Mouse (Mus musculus) embryonic facial prominence, embryonic 10.5 days (tissue): Measurements from ENCODE around the gene Rnasel. TPM values are rescaled to one million over a fixed set of nuclear protein-coding genes. Genes with fewer than 3 reads are reported as not detected.

Experiments used
- DNase-seq: peaks from one replicate; pipeline ENCODE4 v3.0.0-alpha.2; 2017; ENCODE audit warnings: low spot score
- H3K27ac ChIP-seq: fragments of 300-500 bp; sonication (generic); replicated peaks from 2 replicates; pipeline ENCODE4 v1.5.1; 2016; ENCODE audit warnings: mild to moderate bottlenecking
- H3K27me3 ChIP-seq: fragments of 300-500 bp; sonication (generic); replicated peaks from 2 replicates; pipeline ENCODE4 v1.6.1; 2016; ENCODE audit warnings: low read depth, mild to moderate bottlenecking; ENCODE audit not compliant: poor library complexity, severe bottlenecking
- H3K36me3 ChIP-seq: fragments of 300-500 bp; sonication (generic); replicated peaks from 2 replicates; pipeline ENCODE4 v1.6.1; 2016; ENCODE audit warnings: mild to moderate bottlenecking, moderate library complexity
- H3K4me1 ChIP-seq: fragments of 300-500 bp; sonication (generic); 2 replicates; pipeline ENCODE4 v1.6.1; 2016
- H3K4me3 ChIP-seq: fragments of 300-500 bp; sonication (generic); 2 replicates; pipeline ENCODE4 v1.5.1; 2016; ENCODE audit warnings: mild to moderate bottlenecking, moderate library complexity
- H3K9me3 ChIP-seq: fragments of 300-500 bp; sonication (generic); 2 replicates; pipeline ENCODE4 v1.6.1; 2016; ENCODE audit warnings: mild to moderate bottlenecking
- WGBS: fragments of 180-500 bp; shearing (Covaris S2); methylation state at CpG from one replicate; pipeline ENCODE4 v1.1.7; 2016; 5-methylcytosine and 5-hydroxymethylcytosine counted together
- polyA plus RNA-seq: library from polyadenylated mRNA; unstranded; fragments of >200 nt; fragmentation: Nextera tagmentation; extraction: Ambion mirVana; gene quantifications from 2 replicates; pipeline ENCODE4 v1.2.1, GENCODE M21; 2016

Gene Rnasel
- polyA plus RNA-seq, 1 experiment from 2014 or later, result 9.5 TPM

DNA sequence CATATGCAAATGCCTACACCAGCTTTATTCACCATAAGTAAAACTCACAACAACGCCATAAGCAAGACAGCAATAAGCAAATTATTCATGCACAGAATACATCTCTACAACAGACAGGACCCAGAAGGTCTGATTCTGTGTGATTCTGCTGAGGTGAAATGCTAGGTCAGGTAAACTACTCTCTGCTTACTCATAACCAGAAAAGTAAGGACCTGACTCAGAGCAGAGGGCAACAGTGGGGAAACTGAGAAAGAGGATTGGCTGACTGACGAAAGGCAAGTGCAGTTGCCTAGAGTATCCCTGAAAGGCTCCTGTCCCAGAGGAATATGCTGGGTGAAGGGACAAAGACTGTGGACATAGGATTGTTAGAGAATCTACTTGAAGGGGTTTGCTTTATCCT lies 36.6 kb upstream of the Rnasel start:
- WGBS, result 91% methylated on average over 2 of the region's 2 CpGs
- DNase-seq, result no peak

DNA sequence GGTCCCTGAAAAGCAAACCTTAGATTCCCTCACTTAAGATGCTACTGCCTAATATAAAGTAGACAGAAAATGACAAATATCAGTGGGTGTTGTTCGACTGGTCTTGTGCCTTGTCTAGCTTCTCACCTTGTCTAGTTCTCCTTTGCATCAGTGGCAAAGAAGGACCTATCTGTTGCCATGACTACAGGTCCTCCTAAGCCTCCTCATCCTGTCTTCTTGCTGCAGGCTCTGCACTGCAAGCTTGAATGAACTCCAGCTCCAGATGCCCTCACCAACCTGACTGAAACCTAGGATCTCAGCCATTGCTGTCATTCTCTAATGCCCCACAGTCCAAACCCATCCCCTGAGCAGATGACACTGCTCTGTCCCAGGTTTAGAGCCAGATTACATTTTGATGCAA lies 31.2 kb upstream of the Rnasel start:
- Histone ChIP-seq H3K4me3 (no peak overlapping the region), H3K9me3 (no peaks in the 10 kb centered on the region), H3K27ac (no peak overlapping the region), H3K27me3 (no peaks in the 10 kb centered on the region), H3K4me1 (no peaks in the 10 kb centered on the region), H3K36me3 (no peaks in the 10 kb centered on the region)
- no peak for DNase-seq
- 89% methylated on average over 1 of the region's 1 CpGs for WGBS

More for the DNA sequence above, 36.6 kb upstream of the Rnasel start:
- Histone ChIP-seq H3K9me3 (no peaks in the 10 kb centered on the region), H3K27ac (no peak overlapping the region), H3K4me1 (peaks cover 18% of the 10 kb centered on the region), H3K27me3 (no peaks in the 10 kb centered on the region), H3K36me3 (no peaks in the 10 kb centered on the region), H3K4me3 (no peak overlapping the region)

DNA sequence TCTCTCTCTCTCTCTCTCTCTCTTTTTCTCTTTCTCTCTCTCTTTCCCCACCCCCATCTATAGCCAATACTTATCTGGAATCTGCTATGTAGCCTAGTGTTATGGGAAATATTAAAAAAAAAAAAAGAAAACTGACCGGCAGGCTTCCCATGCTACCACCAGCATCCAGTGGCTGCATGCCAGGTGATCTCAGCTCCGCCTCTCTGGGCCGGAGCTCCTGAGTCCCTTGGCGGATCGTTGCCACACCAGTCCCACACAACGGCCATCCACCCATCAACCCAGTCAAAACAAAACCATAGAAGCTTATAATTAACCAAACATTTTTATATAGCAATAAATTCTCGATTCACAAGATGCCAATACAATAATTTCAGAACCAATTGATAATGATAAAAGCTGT lies 28.3 kb upstream of the Rnasel start:
- no peak for DNase-seq
- WGBS, result 85% methylated on average over 7 of the region's 7 CpGs
- no peaks in the 10 kb centered on the region for H3K36me3 ChIP-seq
- no peak overlapping the region for H3K4me3 ChIP-seq
- no peaks in the 10 kb centered on the region for H3K27me3 ChIP-seq
- H3K9me3 ChIP-seq, result no peaks in the 10 kb centered on the region
- H3K4me1 ChIP-seq, result no peaks in the 10 kb centered on the region
- H3K27ac ChIP-seq, result no peak overlapping the region

DNA sequence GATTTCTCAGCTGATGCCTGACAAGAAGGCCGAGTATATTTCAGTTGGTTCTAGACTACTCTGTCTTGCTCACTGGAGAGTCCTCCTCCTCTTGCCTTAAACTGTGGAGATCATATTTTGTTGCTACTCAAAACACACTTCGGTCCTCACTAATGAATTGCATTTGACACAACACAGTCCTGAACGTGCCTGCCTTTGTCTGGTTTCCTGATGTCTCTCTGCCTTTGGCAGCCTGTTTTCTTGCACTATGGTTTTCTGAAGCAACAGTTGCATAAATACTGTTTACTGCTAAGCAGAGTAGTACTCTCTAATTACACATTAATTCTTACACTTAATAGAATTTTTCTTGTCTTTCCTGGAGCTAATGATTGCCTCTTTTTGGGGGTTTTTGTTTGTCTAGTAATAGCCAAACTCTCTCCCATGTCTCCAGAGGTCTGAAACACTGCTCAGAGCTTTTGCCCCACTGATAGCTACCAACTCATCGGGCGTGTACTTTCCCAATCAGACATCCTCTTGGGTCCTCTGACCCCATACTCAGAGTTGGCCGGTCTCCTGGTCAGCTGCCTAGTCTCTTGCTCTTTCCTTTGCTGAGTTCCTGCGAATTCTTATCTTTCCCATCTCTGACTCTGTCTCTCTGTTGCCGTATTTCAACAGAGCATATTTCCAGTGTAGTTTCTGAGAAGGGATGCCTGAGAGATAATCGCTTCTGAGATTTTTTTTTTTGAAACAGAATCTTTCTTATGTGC lies 27.5 kb upstream of the Rnasel start:
- DNase-seq, result no peak
- H3K4me1 ChIP-seq, result no peaks in the 10 kb centered on the region
- H3K4me3 ChIP-seq, result no peak overlapping the region
- no peaks in the 10 kb centered on the region for H3K9me3 ChIP-seq
- no peaks in the 10 kb centered on the region for H3K27me3 ChIP-seq
- H3K36me3 ChIP-seq, result no peaks in the 10 kb centered on the region
- WGBS, result 83% methylated on average over 9 of the region's 9 CpGs
- H3K27ac ChIP-seq, result no peak overlapping the region

DNA sequence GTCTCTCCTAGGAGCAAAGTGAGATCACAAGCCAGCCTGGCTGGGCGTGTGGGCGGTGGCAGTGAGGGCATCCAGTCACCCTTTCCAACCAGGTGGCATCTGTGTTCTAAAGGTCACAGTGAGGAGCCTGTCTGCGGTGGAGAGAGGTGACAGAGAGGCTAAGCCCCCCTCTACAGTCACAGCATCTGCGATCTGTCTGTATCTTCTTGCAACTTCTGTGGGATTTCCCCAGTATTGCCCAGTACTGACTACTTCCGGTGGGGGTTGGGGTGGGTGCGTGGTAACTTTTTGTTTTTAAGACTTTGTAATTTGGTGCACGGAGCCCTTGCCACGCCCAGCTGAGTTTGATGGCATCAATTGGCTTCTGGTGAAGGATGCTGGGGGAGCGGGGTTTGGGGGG lies 25.8 kb upstream of the Rnasel start:
- Histone ChIP-seq H3K4me1 (no peaks in the 10 kb centered on the region), H3K4me3 (no peak overlapping the region), H3K9me3 (no peaks in the 10 kb centered on the region), H3K27ac (no peak overlapping the region), H3K36me3 (no peaks in the 10 kb centered on the region), H3K27me3 (no peaks in the 10 kb centered on the region)
- WGBS, result 81% methylated on average over 9 of the region's 9 CpGs
- no peak for DNase-seq

DNA sequence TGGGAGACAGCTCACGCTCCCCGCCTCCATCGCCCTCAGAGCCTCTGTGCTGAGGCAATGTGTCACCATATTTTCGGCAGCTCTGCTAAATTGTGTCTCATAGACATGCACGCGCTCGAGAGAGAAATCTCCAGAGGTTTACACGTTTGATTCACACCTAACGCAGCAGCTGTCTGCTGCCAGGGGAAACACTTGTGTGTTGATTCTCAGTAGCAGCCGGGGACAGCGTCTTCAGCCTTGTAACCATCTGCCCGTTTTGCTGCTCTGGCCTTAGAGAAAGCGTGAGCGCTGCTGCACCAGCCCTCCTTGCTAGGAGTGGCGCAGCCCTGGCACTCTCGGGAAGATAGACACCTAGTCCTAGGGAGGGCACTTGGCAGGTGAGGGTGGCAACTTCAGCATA lies 22.6 kb upstream of the Rnasel start:
- Histone ChIP-seq H3K36me3 (no peaks in the 10 kb centered on the region), H3K27ac (no peak overlapping the region), H3K9me3 (no peaks in the 10 kb centered on the region), H3K4me1 (peaks cover 11% of the 10 kb centered on the region; the same call in 1 of the 2 replicates), H3K4me3 (no peak overlapping the region), H3K27me3 (no peaks in the 10 kb centered on the region)
- no peak for DNase-seq
- WGBS, result 88% methylated on average over 16 of the region's 16 CpGs

DNA sequence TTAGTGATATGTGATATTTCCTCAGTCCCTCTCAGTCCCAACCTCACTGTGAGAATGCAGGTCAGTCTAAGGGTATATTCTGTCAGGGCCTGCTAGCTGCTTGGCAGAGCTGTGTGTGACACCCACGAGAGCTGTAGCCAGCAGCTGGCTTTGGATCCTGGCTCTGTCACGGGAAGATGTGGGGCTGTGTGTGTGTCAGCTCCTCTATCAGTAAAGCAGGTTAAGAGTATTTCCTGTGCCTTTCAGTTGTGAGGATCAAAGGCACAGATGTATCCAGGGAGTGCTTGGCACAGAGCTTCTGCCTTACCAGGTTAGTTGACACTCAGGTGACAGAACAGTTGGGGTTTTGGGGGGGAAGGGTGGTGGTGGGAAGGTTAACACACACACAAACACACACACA lies 19.4 kb upstream of the Rnasel start:
- Histone ChIP-seq H3K36me3 (no peaks in the 10 kb centered on the region), H3K4me3 (no peak overlapping the region), H3K4me1 (peaks cover 33% of the 10 kb centered on the region), H3K27ac (no peak overlapping the region), H3K9me3 (no peaks in the 10 kb centered on the region), H3K27me3 (peaks cover 18% of the 10 kb centered on the region)
- WGBS, result 59% methylated on average over 2 of the region's 2 CpGs
- no peak for DNase-seq

DNA sequence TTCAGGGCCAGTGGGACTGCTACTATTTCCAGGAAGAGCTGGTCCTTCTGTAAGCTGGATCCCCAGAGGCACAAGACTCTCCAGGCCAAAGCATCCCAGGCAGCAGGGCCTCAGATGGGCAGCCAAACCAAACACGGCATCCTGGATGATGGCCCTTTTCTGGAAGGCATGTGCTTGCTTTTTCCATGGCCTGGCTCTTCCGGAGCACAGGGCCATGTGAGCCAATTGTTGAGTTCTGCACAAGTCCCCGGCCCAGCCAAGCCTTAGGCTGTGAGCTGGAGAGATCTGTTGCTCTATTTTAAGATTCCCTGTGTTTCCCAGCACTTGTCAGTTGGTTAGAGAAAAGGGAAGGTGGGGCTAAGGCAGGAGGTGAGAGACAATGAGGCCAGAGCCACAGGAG lies 18.6 kb upstream of the Rnasel start:
- no peak for DNase-seq
- no peak overlapping the region for H3K4me3 ChIP-seq
- H3K27me3 ChIP-seq, result peaks cover 26% of the 10 kb centered on the region
- H3K4me1 ChIP-seq, result peaks cover 33% of the 10 kb centered on the region
- no peak overlapping the region for H3K27ac ChIP-seq
- 64% methylated on average over 3 of the region's 3 CpGs for WGBS
- no peaks in the 10 kb centered on the region for H3K36me3 ChIP-seq
- H3K9me3 ChIP-seq, result no peaks in the 10 kb centered on the region

DNA sequence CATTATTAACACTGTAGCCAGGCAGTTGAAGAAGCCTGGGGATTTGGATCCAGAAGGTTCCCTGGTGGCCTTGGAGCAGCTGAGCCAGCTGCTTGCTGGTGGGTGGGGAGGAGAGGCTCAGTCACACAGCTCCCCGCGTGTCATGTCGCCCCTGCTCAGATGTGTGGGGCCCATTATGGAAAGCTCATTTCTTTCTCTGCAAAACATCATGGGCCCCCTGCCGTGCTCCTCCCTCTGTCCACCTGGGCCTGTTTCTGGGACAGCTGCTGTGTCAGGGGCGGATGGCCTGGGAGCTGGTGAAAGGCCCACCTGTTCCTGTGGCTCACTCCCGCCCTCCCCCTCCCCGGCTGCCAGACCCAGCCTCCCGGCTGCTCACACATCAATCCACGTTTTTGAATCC lies 16.0 kb upstream of the Rnasel start:
- no peak for DNase-seq
- H3K27me3 ChIP-seq, result peaks cover 41% of the 10 kb centered on the region
- H3K4me1 ChIP-seq, result peaks cover 49% of the 10 kb centered on the region
- no peaks in the 10 kb centered on the region for H3K9me3 ChIP-seq
- no peaks in the 10 kb centered on the region for H3K36me3 ChIP-seq
- H3K4me3 ChIP-seq, result no peak overlapping the region
- WGBS, result 32% methylated on average over 9 of the region's 9 CpGs
- H3K27ac ChIP-seq, result no peak overlapping the region; the same call in 1 of the 2 replicates

DNA sequence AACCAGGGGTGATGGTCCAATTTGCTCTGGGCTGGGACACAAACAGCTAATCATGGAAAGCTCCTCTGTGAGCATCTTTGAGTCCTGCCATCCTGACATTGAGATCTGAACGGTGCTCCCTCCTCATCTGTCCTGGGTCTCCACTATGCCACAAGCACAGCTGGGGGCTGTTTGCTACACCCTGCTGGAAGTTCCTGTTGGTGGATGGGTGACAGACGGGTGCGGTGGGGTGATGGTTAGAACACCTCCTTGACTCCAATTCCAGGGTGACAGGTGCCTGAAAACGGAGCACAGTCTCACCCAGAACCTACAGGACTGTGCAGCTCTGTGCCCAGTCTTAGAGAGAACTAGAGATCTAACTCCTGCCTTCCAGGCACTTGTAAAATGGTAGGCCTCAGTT lies 14.4 kb upstream of the Rnasel start:
- no peak overlapping the region for H3K4me3 ChIP-seq
- no peaks in the 10 kb centered on the region for H3K36me3 ChIP-seq
- H3K9me3 ChIP-seq, result no peaks in the 10 kb centered on the region
- peaks cover 48% of the 10 kb centered on the region for H3K4me1 ChIP-seq
- no peak for DNase-seq
- H3K27ac ChIP-seq, result no peak overlapping the region
- peaks cover 57% of the 10 kb centered on the region for H3K27me3 ChIP-seq
- 80% methylated on average over 4 of the region's 4 CpGs for WGBS

DNA sequence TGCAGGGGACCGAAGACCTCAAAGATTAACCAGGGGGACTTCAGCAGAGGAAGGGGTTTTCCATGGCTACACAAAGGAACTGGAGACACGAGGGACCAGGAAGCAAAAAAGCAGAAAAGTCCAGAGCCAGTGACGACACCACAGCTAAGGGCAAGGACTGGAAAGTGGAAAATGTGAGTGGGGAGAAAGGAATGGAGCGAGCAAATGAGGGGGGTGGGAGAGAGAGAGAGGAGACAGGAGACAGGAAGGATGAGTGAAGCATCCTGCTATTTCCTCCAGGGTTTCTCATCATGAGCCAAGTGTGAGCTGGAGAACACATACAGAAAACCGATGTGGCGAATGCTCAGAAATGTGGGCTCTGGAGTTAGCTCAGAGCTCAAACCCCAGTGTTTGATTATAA lies 13.1 kb upstream of the Rnasel start:
- 79% methylated on average over 6 of the region's 6 CpGs for WGBS
- Histone ChIP-seq H3K4me1 (peaks cover 55% of the 10 kb centered on the region), H3K27me3 (peaks cover 70% of the 10 kb centered on the region), H3K4me3 (no peak overlapping the region), H3K9me3 (no peaks in the 10 kb centered on the region), H3K36me3 (no peaks in the 10 kb centered on the region), H3K27ac (0 out of 2 replicates have a peak overlapping the region, but pooled peaks have one; percentile 19)
- no peak for DNase-seq

DNA sequence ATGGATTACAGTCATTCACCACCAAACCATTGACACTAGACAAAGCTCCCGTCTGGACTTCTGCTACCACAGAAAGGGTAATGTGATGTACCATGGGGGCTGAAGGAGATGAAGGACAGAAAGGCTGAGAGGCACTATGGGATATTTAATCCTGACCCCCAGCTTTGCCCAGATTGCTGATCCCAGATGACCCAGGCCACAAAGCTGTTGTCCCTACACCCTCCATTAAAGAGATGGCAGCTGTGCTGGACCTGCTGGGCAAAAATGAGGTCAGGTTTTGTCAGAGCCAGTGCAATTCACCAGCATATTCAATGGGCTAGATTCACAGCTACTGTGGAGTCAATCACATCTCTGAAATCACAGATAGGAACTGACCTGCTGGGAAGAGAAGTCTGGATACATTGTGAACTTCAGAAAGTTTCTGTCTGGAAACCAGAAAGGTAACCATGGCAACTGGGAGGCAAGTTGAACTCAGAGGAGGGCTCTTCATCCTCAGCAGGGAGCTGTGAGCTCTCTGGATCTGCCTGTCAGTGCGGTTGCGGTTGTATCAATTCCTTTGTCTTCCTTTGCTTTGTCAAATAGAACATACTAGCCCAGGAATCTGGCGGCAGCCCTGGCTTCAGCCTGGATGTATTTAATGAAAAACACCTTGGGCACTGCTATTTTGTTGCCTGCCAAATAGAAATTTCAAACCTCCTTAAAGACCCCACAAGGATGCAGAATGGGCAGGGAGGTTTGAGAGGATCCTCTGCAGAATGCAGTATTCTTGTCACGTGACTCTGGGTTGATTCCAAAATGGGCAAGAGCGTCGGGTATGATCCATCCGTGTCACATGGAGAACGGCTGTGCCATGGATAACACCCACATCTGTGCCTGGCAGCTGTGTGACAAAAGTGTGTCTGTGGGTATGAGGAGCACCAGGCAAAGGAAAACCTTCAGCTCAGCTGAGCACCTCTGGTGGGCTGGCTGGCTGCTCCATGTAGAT lies 11.8 kb upstream of the Rnasel start:
- Histone ChIP-seq H3K36me3 (no peaks in the 10 kb centered on the region), H3K27me3 (peaks cover 80% of the 10 kb centered on the region), H3K9me3 (no peaks in the 10 kb centered on the region), H3K4me1 (peaks cover 56% of the 10 kb centered on the region), H3K27ac (0 out of 2 replicates have a peak overlapping the region, but pooled peaks have one; percentile 19), H3K4me3 (no peak overlapping the region)
- no peak for DNase-seq
- WGBS, result 48% methylated on average over 9 of the region's 9 CpGs
